Mouse (Mus musculus): Measurements from ENCODE around the gene Sars2.

GRCm38 (mm10) chr7:28710962-28711361 is 30.8 kb upstream of the Sars2 start:
- no peak for TF ChIP-seq POLR2A (IDR thresholded peaks at IDR 0.05; ENCODE audit: control insufficient read depth, extremely low read depth, insufficient read depth, low read length, poor library complexity)
- no peak for TF ChIP-seq CTCF (IDR thresholded peaks at IDR 0.05; ENCODE audit: borderline replicate concordance, control insufficient read depth, extremely low read depth, insufficient read depth, low read length, poor library complexity)

All from thymus, adult 2 months (tissue).